Mouse (Mus musculus) G1E (cell line): ENCODE data around the gene Ppp4c.

ENCODE experiments used
- CTCF ChIP-seq: IDR thresholded peaks from 2 replicates; pipeline ENCODE4 v1.5.1; 2012; ENCODE audit warnings: low read depth, low read length, inconsistent platforms, mixed read lengths
- GATA1 ChIP-seq: IDR thresholded peaks from 2 replicates; pipeline ENCODE4 v1.6.1; 2012; ENCODE audit warnings: borderline replicate concordance, low read length, inconsistent platforms, mixed read lengths
- POLR2AphosphoS5 ChIP-seq: IDR thresholded peaks from 2 replicates; pipeline ENCODE4 v1.6.1; 2012; ENCODE audit warnings: low read depth, low read length, inconsistent platforms; ENCODE audit not compliant: insufficient replicate concordance
- TAL1 ChIP-seq: conservative IDR thresholded peaks from 2 replicates; pipeline ENCODE4 v1.6.1; 2012; ENCODE audit warnings: low read depth, low read length, inconsistent platforms, mixed read lengths

- TF ChIP-seq CTCF, result no peak
- no peak for TF ChIP-seq TAL1
- no peak for TF ChIP-seq GATA1
- TF ChIP-seq POLR2AphosphoS5, result no peak
These were observed 6.2 kb downstream of the Ppp4c start for GRCm38 (mm10) chr7:126786142-126786541.
